Mouse (Mus musculus): ENCODE results near the gene Plbd1. TPM values are rescaled to one million over a fixed set of nuclear protein-coding genes. Genes with fewer than 3 reads are reported as not detected.

Plbd1 gene
- 0.49 and 0.82 TPM in 2 replicates for polyA plus RNA-seq (2012; rRNA removed)

DNA sequence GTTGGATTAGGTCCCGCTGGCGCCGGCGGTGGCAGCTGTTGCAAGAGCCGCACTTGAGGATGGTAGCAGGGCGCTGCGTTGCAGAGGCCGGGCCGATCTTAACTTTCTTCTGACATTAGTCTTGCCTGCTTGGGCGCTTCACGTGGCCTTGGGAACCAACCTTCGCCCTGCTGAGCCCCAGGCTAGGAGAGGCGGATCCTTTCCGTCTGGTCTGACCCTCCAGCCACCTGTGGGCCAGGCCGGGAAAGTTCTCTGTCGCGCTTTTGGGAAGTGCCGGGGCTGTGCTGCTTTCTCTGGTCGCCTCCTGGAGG lies at the start of gene Plbd1:
Gene Plbd1, minus strand, starts transcription at position 223 of the 311 bp plus-strand sequence.

Other genes starting within 250 kb of the Plbd1 start
- 0.11 TPM in 1 of 2 replicates, not detected in the other for gene E330021D16Rik, start 246.4 kb downstream of the Plbd1 start, polyA plus RNA-seq (2012; rRNA removed)
- gene Atf7ip, start 155.8 kb downstream of the Plbd1 start, polyA plus RNA-seq (2012; rRNA removed) = 35.2 and 42.4 TPM in 2 replicates
- 0.10 and 0.14 TPM in 2 replicates for gene Gucy2c, start 119.8 kb upstream of the Plbd1 start, polyA plus RNA-seq (2012; rRNA removed)
- gene Hist4h4, start 142.5 kb upstream of the Plbd1 start, polyA plus RNA-seq (2012; rRNA removed) = 0.95 and 1.2 TPM in 2 replicates
- gene H2afj, start 146.3 kb upstream of the Plbd1 start, polyA plus RNA-seq (2012; rRNA removed) = 66.3 and 116 TPM in 2 replicates
- gene BC049715, start 165.7 kb upstream of the Plbd1 start, polyA plus RNA-seq (2012; rRNA removed) = 0.48 and 1.0 TPM in 2 replicates
- gene Wbp11, start 166.3 kb upstream of the Plbd1 start, polyA plus RNA-seq (2012; rRNA removed) = 115 and 127 TPM in 2 replicates
- gene Smco3, start 173.5 kb upstream of the Plbd1 start, polyA plus RNA-seq (2012; rRNA removed) = 0.73 and 1.1 TPM in 2 replicates
- gene Art4, start 195.8 kb upstream of the Plbd1 start, polyA plus RNA-seq (2012; rRNA removed) = 1.8 and 2.9 TPM in 2 replicates
- gene Mgp, start 213.9 kb upstream of the Plbd1 start, polyA plus RNA-seq (2012; rRNA removed) = 3.2 and 24.3 TPM in 2 replicates

All from central nervous system, embryonic 11.5 days (tissue).